Mouse (Mus musculus) thymus, adult 2 months (tissue): ENCODE data around the gene Smad9.

Experiments
- CTCF ChIP-seq: fragments of 200-500 bp; IDR thresholded peaks from 2 replicates; pipeline ENCODE4 v1.5.1; 2012; ENCODE audit warnings: mild to moderate bottlenecking, control low read depth, low read length, moderate library complexity, borderline replicate concordance; ENCODE audit not compliant: control insufficient read depth, poor library complexity, insufficient read depth; ENCODE audit errors: extremely low read depth
- POLR2A ChIP-seq: fragments of 200-500 bp; IDR thresholded peaks from 2 replicates; pipeline ENCODE4 v1.6.1; 2012; ENCODE audit warnings: mild to moderate bottlenecking, low read length, control low read depth, moderate library complexity; ENCODE audit not compliant: control insufficient read depth, poor library complexity, insufficient read depth; ENCODE audit errors: extremely low read depth

GRCm38 (mm10) chr3:54813418-54813988, 58.1 kb downstream of the Smad9 start:
- TF ChIP-seq CTCF (no peak), POLR2A (no peak)
